Mouse (Mus musculus): Measurements from ENCODE around the gene Aifm3.

DNA sequence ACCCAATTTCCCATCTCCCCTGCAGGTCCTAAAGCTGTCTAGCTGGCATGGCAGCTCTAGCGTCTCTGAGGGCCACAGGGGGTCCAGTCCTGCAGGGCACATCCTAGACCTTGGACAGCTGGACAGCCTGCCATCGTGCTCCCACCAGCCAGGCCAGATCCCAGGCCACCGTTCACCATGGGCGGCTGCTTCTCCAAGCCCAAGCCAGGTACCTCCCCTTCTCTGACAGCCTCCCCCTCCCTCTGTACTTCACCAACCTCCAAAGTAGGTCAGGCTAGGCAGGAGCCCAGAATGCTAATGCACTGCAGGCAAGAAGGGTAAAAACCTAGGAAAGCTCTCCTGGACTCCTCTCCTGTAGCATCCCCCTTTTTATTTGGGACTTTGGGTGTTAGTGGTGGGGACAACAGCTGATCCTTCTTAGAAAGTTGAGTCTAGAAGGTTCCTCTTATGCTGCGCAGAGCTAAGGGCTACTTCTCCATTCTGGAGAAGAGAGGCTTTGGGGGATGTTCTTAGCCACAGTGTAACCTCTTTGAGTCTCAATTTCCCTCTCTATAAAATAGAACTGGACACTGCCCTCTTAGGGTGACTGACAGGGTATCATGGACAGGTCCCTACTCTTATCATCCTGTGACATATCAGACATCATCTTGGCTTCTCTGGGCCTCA is 2.6 kb downstream of the Aifm3 start:
- TF ChIP-seq CTCF (IDR thresholded peaks at IDR 0.05; ENCODE audit: low read depth, low read length) (no peak), GATA1 (IDR thresholded peaks at IDR 0.05; ENCODE audit: borderline replicate concordance, low read length) (no peak), GATA2 (IDR thresholded peaks at IDR 0.05; ENCODE audit: borderline replicate concordance, low read depth, low read length) (no peak)

Measured in G1E (cell line).